Mouse (Mus musculus) thymus, adult 2 months (tissue): Measurements from ENCODE around the gene 4930404H24Rik.

Source experiments
- CTCF ChIP-seq: fragments of 200-500 bp; IDR thresholded peaks from 2 replicates; pipeline ENCODE4 v1.5.1; 2012; ENCODE audit warnings: mild to moderate bottlenecking, control low read depth, low read length, moderate library complexity, borderline replicate concordance; ENCODE audit not compliant: control insufficient read depth, poor library complexity, insufficient read depth; ENCODE audit errors: extremely low read depth
- POLR2A ChIP-seq: fragments of 200-500 bp; IDR thresholded peaks from 2 replicates; pipeline ENCODE4 v1.6.1; 2012; ENCODE audit warnings: mild to moderate bottlenecking, low read length, control low read depth, moderate library complexity; ENCODE audit not compliant: control insufficient read depth, poor library complexity, insufficient read depth; ENCODE audit errors: extremely low read depth

DNA sequence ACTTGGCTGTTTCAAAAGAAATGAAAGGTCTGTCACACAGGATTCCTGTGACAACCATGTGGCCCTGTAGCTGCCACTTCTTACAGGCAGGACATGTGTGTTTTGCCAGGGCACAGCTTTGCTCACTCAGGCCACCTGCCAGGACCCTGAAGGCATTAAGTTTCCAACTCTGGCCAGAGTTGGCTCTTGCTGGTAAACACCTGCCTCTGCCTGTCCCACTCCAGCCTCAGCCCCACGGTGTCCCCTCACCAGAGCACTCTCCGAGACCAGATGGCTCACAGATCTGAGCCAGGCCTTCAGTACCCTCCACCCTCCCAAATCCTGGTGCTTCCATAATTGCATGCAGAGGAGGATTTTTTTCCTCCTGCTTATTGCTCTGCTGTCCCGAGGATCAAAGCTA, 21.6 kb upstream of the 4930404H24Rik start:
- no peak for TF ChIP-seq CTCF
- no peak for TF ChIP-seq POLR2A
